Mouse (Mus musculus) frontal cortex, adult 2 months (tissue): ENCODE measurements at regions not wholly inside any gene's neighbourhood (a gene's known extent, or its start where the extent isn't known, plus 50 kb on each side); places are given as distances from the start of the nearest gene placed in this dataset.

Experiments
- DNase-seq, 2 experiments: peaks; one replicate each; pipeline ENCODE4 v3.0.0; 2022; ENCODE audit warnings: low spot score in 1 of 2; ENCODE audit errors: extremely low spot score in 1 of 2

DNA sequence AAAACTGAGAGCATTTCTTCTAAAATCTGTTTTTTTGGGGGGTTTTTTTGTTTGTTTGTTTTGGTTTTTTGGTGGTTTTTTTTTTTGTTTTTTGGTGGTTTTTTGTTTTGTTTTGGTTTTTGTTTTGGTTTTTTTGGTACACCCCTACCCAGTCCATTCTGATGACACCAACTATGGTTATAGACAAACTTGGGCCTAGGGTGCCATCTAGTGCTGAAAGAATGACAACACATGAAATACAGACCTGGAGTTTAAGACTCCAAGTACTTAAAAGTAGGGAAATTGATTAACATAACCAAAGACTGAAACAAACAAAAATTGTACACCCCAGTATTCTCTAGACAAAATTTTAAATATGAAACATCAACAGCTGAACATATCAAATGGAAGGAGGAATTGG lies 76.0 kb upstream of the Ano5 start:
- DNase-seq, result peak in 1 of 2 experiments; percentile 79

DNA sequence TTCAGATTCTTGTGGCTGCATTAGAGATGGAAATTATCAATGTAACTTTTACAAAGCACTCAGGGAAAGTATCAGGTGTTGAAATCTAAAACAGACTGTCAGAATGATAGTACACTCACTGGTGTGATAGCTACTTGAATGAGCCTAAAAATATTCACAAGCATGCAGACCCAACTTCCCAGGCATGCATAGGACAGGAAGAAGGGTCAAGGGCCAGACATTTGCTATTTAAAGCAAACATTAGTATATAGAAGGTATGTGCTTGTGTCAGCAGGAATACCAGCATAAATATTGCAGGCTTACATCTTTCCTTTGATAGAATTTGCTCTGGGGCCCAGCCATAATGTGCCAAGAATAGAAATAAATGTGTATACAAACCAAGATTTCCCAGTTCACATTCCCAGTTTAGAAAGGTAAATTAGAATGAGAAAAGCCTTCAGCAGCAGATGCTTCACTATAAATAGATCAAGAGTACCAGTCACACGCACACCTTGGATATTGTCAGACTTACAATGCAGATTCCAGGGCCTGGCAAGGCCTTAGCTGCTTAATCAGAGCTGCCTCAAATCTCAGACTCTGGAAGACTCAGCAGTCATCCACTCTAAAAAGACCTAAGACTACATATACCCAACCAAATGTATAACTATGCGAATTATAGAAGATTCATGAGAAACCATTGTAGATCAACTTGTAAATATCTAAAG lies 55.7 kb upstream of the Ano5 start:
- no peak for DNase-seq

DNA sequence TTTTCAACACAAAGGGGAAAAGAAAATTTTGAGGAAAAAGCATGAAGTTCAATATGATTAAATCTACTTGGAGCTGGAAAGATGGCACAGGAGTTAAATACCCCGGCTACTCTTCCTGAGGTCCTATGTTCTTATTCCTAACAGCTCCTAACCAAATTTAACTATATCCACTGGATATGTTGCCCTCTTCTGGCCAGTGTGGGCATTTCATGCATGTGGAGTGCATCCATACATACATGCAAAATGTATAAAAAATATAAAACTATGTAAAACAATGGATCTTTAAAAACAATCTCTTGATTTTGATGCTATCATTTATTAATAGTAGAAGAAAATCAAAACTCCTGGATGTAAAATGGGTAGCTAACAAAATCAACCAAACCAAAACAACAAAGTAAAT lies 52.1 kb upstream of the Ano5 start:
- peak in 1 of 2 experiments; percentile 17 for DNase-seq
